8 mouse cellular contexts compared by ENCODE assay signal in the genomic region with DNA sequence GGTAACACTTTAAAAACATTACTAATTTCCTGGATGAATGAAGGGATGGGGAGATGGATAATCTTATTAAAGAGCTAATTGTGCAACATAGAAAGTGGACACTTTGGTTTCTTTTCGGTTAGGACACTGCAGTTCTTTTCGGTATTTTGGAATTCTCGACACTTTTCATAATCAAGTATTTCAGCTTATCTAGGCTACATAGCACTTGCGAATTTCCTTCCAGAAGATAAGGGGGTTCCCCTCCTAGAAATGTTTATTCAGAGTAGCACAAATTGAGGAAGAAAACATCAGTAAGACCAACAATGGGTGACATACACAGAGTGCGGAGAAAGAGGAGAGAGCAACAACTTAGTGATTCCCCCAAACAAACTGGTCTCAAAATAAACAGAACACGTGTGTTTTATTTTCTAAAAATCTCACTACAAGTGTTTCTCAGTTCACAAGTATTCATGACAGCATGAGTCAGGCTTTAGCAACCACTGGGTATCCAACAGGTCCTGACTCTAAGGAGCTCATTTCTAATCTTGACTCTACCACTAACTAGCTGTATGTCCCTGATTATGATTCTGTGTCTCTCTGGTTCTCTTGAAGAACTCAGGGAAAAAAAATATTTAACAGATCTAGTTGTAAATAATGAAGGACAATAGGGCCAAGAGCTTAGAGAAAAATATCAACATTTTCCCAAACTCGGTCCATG. TPM values are rescaled to one million over a fixed set of nuclear protein-coding genes. Genes with fewer than 3 reads are reported as not detected.
DNase-seq lines count a peak whose midpoint lies in the region; ATAC-seq and TF ChIP-seq lines count a peak whose summit lies in the region.

No protein-coding gene starts in this region.

- no peak for ATAC-seq in embryonic facial prominence, embryonic 15.5 days (ENCODE audit: insufficient number of reproducible peaks, low FRiP score, low TSS enrichment, low read depth)
- ATAC-seq in limb, embryonic 13.5 days (ENCODE audit: low FRiP score, low read depth): no peak

- no peak overlapping the region for H3K9ac ChIP-seq in embryonic facial prominence, embryonic 15.5 days
- H3K9ac ChIP-seq in limb, embryonic 13.5 days: peak overlapping the region; percentile 86

- peak overlapping the region; percentile 10 for H3K4me3 ChIP-seq in lung, adult 2 months (replicated peaks; ENCODE audit: extremely low read depth, low read depth, low read length)
- H3K4me3 ChIP-seq in embryonic facial prominence, embryonic 15.5 days (replicated peaks): peak overlapping the region; percentile 67
- peak overlapping the region; percentile 80 for H3K4me3 ChIP-seq in limb, embryonic 13.5 days

- no peaks in the 10 kb centered on the region for H3K27me3 ChIP-seq in embryonic facial prominence, embryonic 15.5 days
- H3K27me3 ChIP-seq in limb, embryonic 13.5 days: no peaks in the 10 kb centered on the region
- H3K27me3 ChIP-seq in splenic B cell, adult 2 months (ENCODE audit: control insufficient read depth, insufficient read depth, low read length, poor library complexity, severe bottlenecking): no peaks in the 10 kb centered on the region

- intact Hi-C loops in gastrocnemius, postnatal 36 days (cut with DNase I): no loop called here

- TF ChIP-seq POLR2A in lung, adult 2 months (IDR thresholded peaks at IDR 0.05; ENCODE audit: borderline replicate concordance, extremely low read depth, low read depth, low read length): no peak

- DNase-seq in lung, adult 2 months: no peak
- no peak for DNase-seq in lung, adult 18-20 months
- peak; percentile 47 for DNase-seq in splenic B cell, adult 2 months (ENCODE audit: low read depth, low spot score)
- DNase-seq in cerebellum, postnatal 4 days (ENCODE audit: low spot score in 2 of 2): no peak
- no peak for DNase-seq in gastrocnemius, postnatal 36 days
- no peak for DNase-seq in right cerebral cortex, postnatal 36 days (ENCODE audit: low spot score in 2 of 2)

- no peaks in the 10 kb centered on the region for H3K9me3 ChIP-seq in embryonic facial prominence, embryonic 15.5 days (replicated peaks)
- H3K9me3 ChIP-seq in limb, embryonic 13.5 days: no peaks in the 10 kb centered on the region

- no peaks in the 10 kb centered on the region for H3K36me3 ChIP-seq in embryonic facial prominence, embryonic 15.5 days
- no peaks in the 10 kb centered on the region for H3K36me3 ChIP-seq in limb, embryonic 13.5 days
- H3K36me3 ChIP-seq in splenic B cell, adult 2 months (ENCODE audit: control insufficient read depth, insufficient read depth, low read length, poor library complexity, severe bottlenecking): no peaks in the 10 kb centered on the region

- H3K27ac ChIP-seq in embryonic facial prominence, embryonic 15.5 days (replicated peaks): no peak overlapping the region
- no peak overlapping the region for H3K27ac ChIP-seq in limb, embryonic 13.5 days

- H3K4me2 ChIP-seq in embryonic facial prominence, embryonic 15.5 days (replicated peaks): peak overlapping the region; percentile 70
- peak overlapping the region; percentile 77 for H3K4me2 ChIP-seq in limb, embryonic 13.5 days (replicated peaks)

- H3K4me1 ChIP-seq in lung, adult 2 months (ENCODE audit: control insufficient read depth, insufficient read depth, low read length): peaks cover 11% of the 10 kb centered on the region
- H3K4me1 ChIP-seq in embryonic facial prominence, embryonic 15.5 days: peaks cover 12% of the 10 kb centered on the region
- H3K4me1 ChIP-seq in limb, embryonic 13.5 days: peaks cover 19% of the 10 kb centered on the region

- WGBS in lung, adult 2 months: 22% methylated on average over 7 of the region's 7 CpGs
- WGBS in embryonic facial prominence, embryonic 15.5 days: 79% methylated on average over 7 of the region's 7 CpGs
- WGBS in limb, embryonic 13.5 days: 85% methylated on average over 7 of the region's 7 CpGs

- no peak for TF ChIP-seq CTCF in lung, adult 2 months (IDR thresholded peaks at IDR 0.05; ENCODE audit: insufficient read depth, low read length)

RNA-seq across cellular contexts. Expression of a gene that starts 1.5 kb away (rescaled TPM):
- 161 and 196 TPM in 2 replicates for polyA plus RNA-seq in lung, adult 2 months (2012; rRNA removed)
- polyA plus RNA-seq in embryonic facial prominence, embryonic 15.5 days (2015; fragmentation: Nextera tagmentation; extraction: Ambion mirVana): 77.8 and 89.7 TPM in 2 replicates
- polyA plus RNA-seq in limb, embryonic 13.5 days (2015; fragmentation: Nextera tagmentation; extraction: Ambion mirVana): 70.9 and 75.4 TPM in 2 replicates
- total RNA-seq in gastrocnemius, postnatal 36 days (2021): 100 to 1,000 TPM in 1 of 2 experiments, 10 to 100 TPM in 1; 83.3 to 108 TPM

Comparison
In these comparisons a context has a peak if more than half of its experiments do, and no peak if none do; other contexts are left out.
1. H3K4me3 ChIP-seq: peak in every context shown above with its lines; median percentile 80 in limb, embryonic 13.5 days; 67 in embryonic facial prominence, embryonic 15.5 days; 10 in lung, adult 2 months.